Mouse (Mus musculus) E14TG2a.4 (cell line): ENCODE data around the gene Dock4.

ENCODE experiments used
- H3K27me3 ChIP-seq: 2 replicates; pipeline ENCODE4 v1.6.1; 2014; ENCODE audit warnings: low read length, control low read depth; ENCODE audit not compliant: insufficient read depth
- H3K36me3 ChIP-seq: 2 replicates; pipeline ENCODE4 v1.6.1; 2014; ENCODE audit warnings: low read length, control low read depth; ENCODE audit not compliant: insufficient read depth
- H3K4me1 ChIP-seq: replicated peaks from 2 replicates; pipeline ENCODE4 v1.6.1; 2014; ENCODE audit warnings: low read depth, low read length, control low read depth
- H3K4me3 ChIP-seq: replicated peaks from 2 replicates; pipeline ENCODE4 v1.5.1; 2014; ENCODE audit warnings: mild to moderate bottlenecking, low read length
- H3K9me3 ChIP-seq: 2 replicates; pipeline ENCODE4 v1.6.1; 2014; ENCODE audit warnings: low read length, control low read depth
- CTCF ChIP-seq: conservative IDR thresholded peaks from 2 replicates; pipeline ENCODE4 v1.5.1; 2014; ENCODE audit warnings: low read length
- NANOG ChIP-seq: IDR thresholded peaks from 2 replicates; pipeline ENCODE4 v1.6.1; 2014; ENCODE audit warnings: borderline replicate concordance, low read length, mixed read lengths
- POU5F1 ChIP-seq: IDR thresholded peaks from 2 replicates; pipeline ENCODE4 v1.6.1; 2014; ENCODE audit warnings: low read length, borderline replicate concordance

Gene Dock4

GRCm38 (mm10) chr12:40838338-40838695, 392.6 kb downstream of the Dock4 start:
- Histone ChIP-seq H3K27me3 (no peaks in the 10 kb centered on the region), H3K4me3 (no peak overlapping the region), H3K9me3 (no peaks in the 10 kb centered on the region), H3K36me3 (no peaks in the 10 kb centered on the region), H3K4me1 (peaks cover 47% of the 10 kb centered on the region)
- TF ChIP-seq CTCF: no peak
- TF ChIP-seq POU5F1: no peak
- no peak for TF ChIP-seq NANOG

- Histone ChIP-seq H3K27me3 (no peaks in the 10 kb centered on the region), H3K36me3 (no peaks in the 10 kb centered on the region), H3K9me3 (no peaks in the 10 kb centered on the region), H3K4me1 (peaks cover 53% of the 10 kb centered on the region), H3K4me3 (no peak overlapping the region)
- TF ChIP-seq CTCF: no peak
- TF ChIP-seq NANOG: no peak
- TF ChIP-seq POU5F1: no peak
Observed at GRCm38 (mm10) chr12:40838940-40839339, 393.2 kb downstream of the Dock4 start.

- Histone ChIP-seq H3K4me1 (peaks cover 60% of the 10 kb centered on the region), H3K27me3 (no peaks in the 10 kb centered on the region; the same call in 1 of the 2 replicates), H3K9me3 (no peaks in the 10 kb centered on the region), H3K36me3 (no peaks in the 10 kb centered on the region), H3K4me3 (no peak overlapping the region)
- TF ChIP-seq POU5F1 (no peak), CTCF (no peak), NANOG (no peak)
Observed at GRCm38 (mm10) chr12:40839817-40840216, 394.1 kb downstream of the Dock4 start.

- Histone ChIP-seq H3K4me1 (peaks cover 43% of the 10 kb centered on the region), H3K9me3 (no peaks in the 10 kb centered on the region), H3K4me3 (no peak overlapping the region), H3K27me3 (no peaks in the 10 kb centered on the region; the same call in 1 of the 2 replicates), H3K36me3 (no peaks in the 10 kb centered on the region)
- TF ChIP-seq POU5F1 (no peak), CTCF (peak; percentile 43)
Observed at GRCm38 (mm10) chr12:40842251-40842988, 396.7 kb downstream of the Dock4 start.

GRCm38 (mm10) chr12:40842991-40843390, 397.2 kb downstream of the Dock4 start:
- H3K36me3 ChIP-seq: no peaks in the 10 kb centered on the region
- H3K9me3 ChIP-seq: no peaks in the 10 kb centered on the region
- H3K4me1 ChIP-seq: peaks cover 39% of the 10 kb centered on the region
- TF ChIP-seq CTCF: no peak
- TF ChIP-seq POU5F1: no peak
- no peak overlapping the region for H3K4me3 ChIP-seq
- no peaks in the 10 kb centered on the region; the same call in 1 of the 2 replicates for H3K27me3 ChIP-seq

- Histone ChIP-seq H3K4me1 (peaks cover 33% of the 10 kb centered on the region), H3K9me3 (no peaks in the 10 kb centered on the region), H3K36me3 (no peaks in the 10 kb centered on the region), H3K4me3 (peak overlapping the region; percentile 64; the same call in 1 of the 2 replicates), H3K27me3 (no peaks in the 10 kb centered on the region; the same call in 1 of the 2 replicates)
- TF ChIP-seq CTCF (no peak), NANOG (no peak), POU5F1 (no peak)
Observed at GRCm38 (mm10) chr12:40843474-40844080, 397.8 kb downstream of the Dock4 start.

- H3K4me1 ChIP-seq: peaks cover 32% of the 10 kb centered on the region
- no peaks in the 10 kb centered on the region for H3K36me3 ChIP-seq
- no peak for TF ChIP-seq NANOG
- TF ChIP-seq CTCF: no peak
- no peak for TF ChIP-seq POU5F1
- peak overlapping the region; percentile 64 for H3K4me3 ChIP-seq
- no peaks in the 10 kb centered on the region; the same call in 1 of the 2 replicates for H3K27me3 ChIP-seq
- no peaks in the 10 kb centered on the region for H3K9me3 ChIP-seq
Observed at GRCm38 (mm10) chr12:40844324-40844723, 398.6 kb downstream of the Dock4 start.

GRCm38 (mm10) chr12:40854705-40855367, 409.1 kb downstream of the Dock4 start:
- TF ChIP-seq NANOG (no peak), POU5F1 (no peak), CTCF (no peak)
- no peak overlapping the region for H3K4me3 ChIP-seq
- H3K27me3 ChIP-seq: no peaks in the 10 kb centered on the region
- H3K9me3 ChIP-seq: peaks cover 30% of the 10 kb centered on the region
- H3K4me1 ChIP-seq: peaks cover 13% of the 10 kb centered on the region
- H3K36me3 ChIP-seq: peaks cover 3% of the 10 kb centered on the region; the same call in 1 of the 2 replicates
